Mouse (Mus musculus) ES-E14 (cell line): Measurements from ENCODE around the gene Sytl3. TPM values are rescaled to one million over a fixed set of nuclear protein-coding genes. Genes with fewer than 3 reads are reported as not detected.

Source experiments
- DNase-seq: peaks from one replicate; pipeline ENCODE4 v3.0.0-alpha.2; 2013; ENCODE audit warnings: low read depth, low spot score
- H3K27ac ChIP-seq: 2 replicates; pipeline ENCODE4 v1.5.1; 2012; ENCODE audit warnings: low read depth, mild to moderate bottlenecking, low read length, moderate library complexity, mixed read lengths; ENCODE audit not compliant: poor library complexity, insufficient read depth, severe bottlenecking
- H3K36me3 ChIP-seq: 2 replicates; pipeline ENCODE4 v1.6.1; 2012; ENCODE audit warnings: mild to moderate bottlenecking, low read length, moderate library complexity, mixed read lengths; ENCODE audit not compliant: control insufficient read depth, poor library complexity, insufficient read depth, severe bottlenecking
- H3K4me1 ChIP-seq, 2 experiments: fragments of 150-350 bp in 1 of 2; sonication (generic) in 1 of 2; 2 replicates each; pipeline ENCODE4 v1.6.1; 2012; ENCODE audit warnings: low read length in 2 of 2, mild to moderate bottlenecking in 1 of 2, mixed read lengths in 1 of 2; ENCODE audit not compliant: control insufficient read depth in 2 of 2, insufficient read depth in 2 of 2, poor library complexity in 1 of 2
- H3K4me3 ChIP-seq, 2 experiments: fragments of 150-350 bp in 1 of 2; sonication (generic) in 1 of 2; 2 replicates each; pipeline ENCODE4 v1.5.1; 2012; ENCODE audit warnings: low read length in 2 of 2, low read depth in 1 of 2, mild to moderate bottlenecking in 1 of 2, mixed read lengths in 1 of 2; ENCODE audit not compliant: insufficient read depth in 1 of 2, poor library complexity in 1 of 2, severe bottlenecking in 1 of 2
- H3K9ac ChIP-seq: 2 replicates; pipeline ENCODE4 v1.6.1; 2012; ENCODE audit warnings: low read depth, mild to moderate bottlenecking, low read length, mixed read lengths; ENCODE audit not compliant: poor library complexity, insufficient read depth, severe bottlenecking
- H3K9me3 ChIP-seq: fragments of 150-350 bp; sonication (generic); 2 replicates; pipeline ENCODE4 v1.6.1; 2012; ENCODE audit warnings: low read depth, mild to moderate bottlenecking, low read length; ENCODE audit not compliant: control insufficient read depth, insufficient read depth
- CHD2 ChIP-seq: IDR thresholded peaks from 2 replicates; pipeline ENCODE4 v1.6.1; 2014; ENCODE audit warnings: mild to moderate bottlenecking, low read depth, low read length, inconsistent platforms
- HCFC1 ChIP-seq: IDR thresholded peaks from 2 replicates; pipeline ENCODE4 v1.6.1; 2012; ENCODE audit warnings: low read length, inconsistent platforms, borderline replicate concordance; ENCODE audit not compliant: insufficient read depth
- MAFK ChIP-seq: IDR thresholded peaks from 2 replicates; pipeline ENCODE4 v1.6.1; 2014; ENCODE audit warnings: mild to moderate bottlenecking, low read depth, low read length, inconsistent platforms; ENCODE audit not compliant: insufficient read depth
- ZC3H11A ChIP-seq: IDR thresholded peaks from 2 replicates; pipeline ENCODE4 v1.6.1; 2012; ENCODE audit warnings: low read depth, mild to moderate bottlenecking, inconsistent platforms, low read length, borderline replicate concordance
- ZNF384 ChIP-seq: IDR thresholded peaks from 2 replicates; pipeline ENCODE4 v1.6.1; 2012; ENCODE audit warnings: low read depth, low read length, inconsistent platforms
- in situ Hi-C, 2 experiments: fragments of 600-800 bp; cut with MboI; formaldehyde crosslinking; loops; one replicate each; pipeline ENCODE4 v1.15.1; 2025; ENCODE audit warnings: low sequenced_read_pairs in 2 of 2, inconsistent platforms in 1 of 2; ENCODE audit not compliant: unreplicated experiment in 2 of 2
- total RNA-seq: library from RNA; depleted of rRNA; stranded (reverse); fragments of 300-350 nt; gene quantifications from 2 replicates; pipeline ENCODE4 v1.2.3, GENCODE M21; 2012

Gene Sytl3
- total RNA-seq, 1 experiment: 7.0 TPM

- Histone ChIP-seq H3K27ac (no peak overlapping the region), H3K36me3 (peaks cover 8% of the 10 kb centered on the region; the same call in 1 of the 2 replicates), H3K9me3 (no peaks in the 10 kb centered on the region), H3K9ac (no peak overlapping the region), H3K4me3 (no peak overlapping the region), H3K4me1 (peaks cover 2 to 29% of the 10 kb centered on the region in 2 experiments; a peak in 2 of 4 replicates)
- in situ Hi-C loops: no loop called here
- TF ChIP-seq CHD2: no peak
- TF ChIP-seq ZC3H11A: no peak
- no peak for TF ChIP-seq ZNF384
- TF ChIP-seq MAFK: no peak
- no peak for TF ChIP-seq HCFC1
- no peak for DNase-seq
Measured at GRCm38 (mm10) chr17:6765886-6766285, 107.0 kb downstream of the Sytl3 start.

DNA sequence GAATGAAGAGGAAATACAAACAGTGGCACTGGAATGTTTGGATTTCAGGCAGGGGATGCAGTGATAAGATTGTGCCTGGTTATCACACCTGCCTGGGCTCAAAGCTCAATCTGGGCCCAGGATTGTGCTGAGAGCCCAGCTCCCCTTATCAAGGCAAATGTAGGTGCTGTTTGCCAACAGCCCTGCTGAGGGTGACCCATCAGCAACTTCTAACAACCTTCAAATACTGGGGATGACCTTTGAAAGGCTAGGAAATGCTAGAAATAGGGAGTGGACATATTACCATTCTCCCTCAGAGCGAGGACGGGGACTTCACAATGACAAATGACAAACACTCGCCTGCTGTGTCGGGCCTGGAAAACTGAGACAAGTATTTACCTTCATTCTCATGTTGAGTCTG lies 107.9 kb downstream of the Sytl3 start:
- no peak overlapping the region for H3K27ac ChIP-seq

DNA sequence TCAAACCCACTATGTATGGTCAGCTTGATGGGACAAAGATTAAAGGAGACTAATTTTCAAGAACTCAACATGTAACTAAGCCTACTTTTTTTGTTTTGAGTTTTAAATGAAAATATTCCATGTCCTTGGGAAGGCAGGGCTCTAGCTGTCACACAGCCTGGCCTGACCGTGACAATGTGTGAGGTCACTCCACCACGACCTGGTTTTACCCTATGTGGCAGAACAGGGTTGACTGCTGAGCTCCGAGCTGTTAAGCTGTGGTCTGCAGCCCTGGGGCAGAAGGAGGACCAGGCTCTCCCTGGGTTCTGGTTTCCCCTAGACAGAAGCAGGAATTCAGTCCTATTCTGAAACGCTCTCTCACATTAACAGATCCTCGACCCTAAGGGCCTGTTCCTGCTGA lies 108.9 kb downstream of the Sytl3 start:
- Histone ChIP-seq H3K9ac (no peak overlapping the region), H3K4me3 (no peak overlapping the region), H3K9me3 (no peaks in the 10 kb centered on the region), H3K27ac (no peak overlapping the region), H3K4me1 (peaks cover 4 to 35% of the 10 kb centered on the region in 2 experiments; a peak in 3 of 4 replicates), H3K36me3 (peaks cover 12% of the 10 kb centered on the region; the same call in 1 of the 2 replicates)
- in situ Hi-C loops: no loop called here
- TF ChIP-seq CHD2 (no peak), MAFK (no peak), ZNF384 (no peak), ZC3H11A (no peak), HCFC1 (no peak)
- no peak for DNase-seq

More for the DNA sequence above, 107.9 kb downstream of the Sytl3 start:
- Histone ChIP-seq H3K9me3 (no peaks in the 10 kb centered on the region), H3K9ac (no peak overlapping the region), H3K4me1 (peaks cover 2 to 31% of the 10 kb centered on the region in 2 experiments; a peak in 2 of 4 replicates), H3K4me3 (no peak overlapping the region), H3K36me3 (peaks cover 12% of the 10 kb centered on the region; the same call in 1 of the 2 replicates)
- no peak for DNase-seq
- in situ Hi-C loops: no loop called here
- TF ChIP-seq ZNF384 (no peak), HCFC1 (no peak), ZC3H11A (no peak), CHD2 (no peak), MAFK (no peak)

DNA sequence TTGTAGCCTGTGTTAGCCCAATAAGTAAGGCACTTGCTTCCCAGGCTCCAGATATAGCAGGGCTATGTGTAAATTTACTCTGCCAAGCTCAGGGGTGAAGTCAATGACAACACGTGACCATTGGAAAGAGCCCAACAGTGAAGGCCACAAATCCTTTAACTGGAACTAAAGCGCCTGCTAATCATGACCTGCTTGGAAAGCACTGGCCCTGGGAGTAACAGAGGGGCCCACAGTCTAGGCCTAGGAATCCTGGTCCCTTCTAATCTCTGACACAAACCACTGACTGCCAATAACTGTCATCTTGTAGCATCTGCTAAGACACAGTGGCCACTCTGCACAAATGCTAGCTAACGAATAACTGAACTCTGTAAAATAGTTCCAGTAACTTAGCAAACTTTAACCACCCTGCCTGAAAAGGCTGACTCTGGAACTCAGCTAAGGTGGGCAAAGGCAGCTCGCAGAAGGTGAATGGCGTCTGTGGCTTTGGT lies 109.5 kb downstream of the Sytl3 start:
- DNase-seq: no peak
- Histone ChIP-seq H3K4me1 (peaks cover 7 to 36% of the 10 kb centered on the region in 2 experiments; a peak in 3 of 4 replicates), H3K9ac (no peak overlapping the region), H3K36me3 (peaks cover 12% of the 10 kb centered on the region; the same call in 1 of the 2 replicates), H3K4me3 (no peak overlapping the region), H3K9me3 (no peaks in the 10 kb centered on the region), H3K27ac (no peak overlapping the region)
- in situ Hi-C loops: no loop called here
- TF ChIP-seq HCFC1 (no peak), ZC3H11A (no peak), MAFK (no peak), CHD2 (no peak), ZNF384 (no peak)
